Mouse (Mus musculus): ENCODE measurements around the gene Zfp963. TPM values are rescaled to one million over a fixed set of nuclear protein-coding genes. Genes with fewer than 3 reads are reported as not detected.

Gene Zfp963
- 1 to 10 TPM; 5.1 to 5.3 TPM for total RNA-seq (2023)

GRCm38 (mm10) chr8:69749544-69750454, at the start of gene Zfp963:
Zfp963 (minus strand) TSS chr8:69749970.

GRCm38 (mm10) chr8:69790773-69791367, 41.1 kb upstream of the Zfp963 start, which contains the start of the genes Atp13a1 and Zfp866:
Atp13a1 (plus strand) TSS chr8:69791163.
Zfp866 (minus strand) TSS chr8:69791178.

GRCm38 (mm10) chr8:69774503-69775148, 24.9 kb upstream of the Zfp963 start, which contains the start of gene Gm20422:
Gm20422 (minus strand) TSS chr8:69774886.

GRCm38 (mm10) chr8:69710624-69711023, 39.1 kb downstream of the Zfp963 start, which contains the start of gene Zfp869:
Zfp869 (minus strand) TSS chr8:69710724.

Other genes with a start within 250 kb of the Zfp963 start
- gene Gm7697, start 227.0 kb downstream of the Zfp963 start, total RNA-seq (2023) = not detected
- 10 to 100 TPM; 57.7 to 62.6 TPM for gene Zfp868, start 124.4 kb downstream of the Zfp963 start, total RNA-seq (2023)
- 1 to 10 TPM; 1.8 to 2.2 TPM for gene Zfp964, start 95.5 kb downstream of the Zfp963 start, total RNA-seq (2023)
- gene Zfp869, start 39.2 kb downstream of the Zfp963 start, total RNA-seq (2023) = 10 to 100 TPM; 75.5 to 79.9 TPM
- gene Gm20422, start 24.9 kb upstream of the Zfp963 start, total RNA-seq (2023) = not detected
- 10 to 100 TPM; 61.9 to 62.7 TPM for gene Atp13a1, start 41.2 kb upstream of the Zfp963 start, total RNA-seq (2023)
- 10 to 100 TPM; 28.1 to 38.3 TPM for gene Zfp866, start 41.2 kb upstream of the Zfp963 start, total RNA-seq (2023)
- 100 to 1,000 TPM; 440 to 460 TPM for gene Gmip, start 58.7 kb upstream of the Zfp963 start, total RNA-seq (2023)
- 1 to 10 TPM; 9.3 to 9.9 TPM for gene Lpar2, start 72.5 kb upstream of the Zfp963 start, total RNA-seq (2023)
- gene Pbx4, start 82.5 kb upstream of the Zfp963 start, total RNA-seq (2023) = 1 to 10 TPM; 5.8 to 9.5 TPM
- under 1 TPM in 1 of 2 experiments, not detected in 1; 0.15 TPM for gene Cilp2, start 137.7 kb upstream of the Zfp963 start, total RNA-seq (2023)
- gene Tssk6, start 152.2 kb upstream of the Zfp963 start, total RNA-seq (2023) = under 1 TPM; 0.42 to 0.96 TPM
- gene Ndufa13, start 152.6 kb upstream of the Zfp963 start, total RNA-seq (2023) = 10 to 100 TPM; 44.0 to 54.0 TPM
- not detected for gene Yjefn3, start 152.7 kb upstream of the Zfp963 start, total RNA-seq (2023)
- gene Gatad2a, start 246.4 kb upstream of the Zfp963 start, total RNA-seq (2023) = 10 to 100 TPM; 94.1 to 97.5 TPM

All from B cell, adult 67 days (primary cell).